Mouse (Mus musculus): ENCODE data around the gene Iqgap3. TPM values are rescaled to one million over a fixed set of nuclear protein-coding genes. Genes with fewer than 3 reads are reported as not detected.

Gene Iqgap3
- polyA plus RNA-seq, 1 experiment from 2014 or later: 4.5 TPM

- H3K36me3 ChIP-seq (ENCODE audit: control insufficient read depth, insufficient read depth, low read length): no peaks in the 10 kb centered on the region
- H3K4me1 ChIP-seq (replicated peaks; ENCODE audit: control insufficient read depth, insufficient read depth): peaks cover 45% of the 10 kb centered on the region
- peak overlapping the region; percentile 96 for H3K4me2 ChIP-seq (replicated peaks; ENCODE audit: low read depth)
- H3K27me3 ChIP-seq (ENCODE audit: control insufficient read depth, insufficient read depth, low read length): no peaks in the 10 kb centered on the region
- 17% methylated on average over 5 of the region's 5 CpGs for WGBS
- no peaks in the 10 kb centered on the region for H3K9me3 ChIP-seq (ENCODE audit: control insufficient read depth, low read length)
- H3K27ac ChIP-seq (replicated peaks): no peak overlapping the region; the same call in 1 of the 2 replicates
- H3K4me3 ChIP-seq (ENCODE audit: low read depth, low read length): peak overlapping the region; percentile 90
- ATAC-seq (ENCODE audit: low FRiP score, low TSS enrichment) (no peak), DNase-seq (ENCODE audit: low spot score) (peak; percentile 62)
- TF ChIP-seq CTCF (IDR thresholded peaks at IDR 0.05; ENCODE audit: low read depth): no peak
- TF ChIP-seq EP300 (optimal IDR thresholded peaks at IDR 0.05): no peak
- H3K9ac ChIP-seq (ENCODE audit: low read length): peak overlapping the region; percentile 48
Observed at GRCm38 (mm10) chr3:88143961-88144486, 62.3 kb downstream of the Iqgap3 start.

DNA sequence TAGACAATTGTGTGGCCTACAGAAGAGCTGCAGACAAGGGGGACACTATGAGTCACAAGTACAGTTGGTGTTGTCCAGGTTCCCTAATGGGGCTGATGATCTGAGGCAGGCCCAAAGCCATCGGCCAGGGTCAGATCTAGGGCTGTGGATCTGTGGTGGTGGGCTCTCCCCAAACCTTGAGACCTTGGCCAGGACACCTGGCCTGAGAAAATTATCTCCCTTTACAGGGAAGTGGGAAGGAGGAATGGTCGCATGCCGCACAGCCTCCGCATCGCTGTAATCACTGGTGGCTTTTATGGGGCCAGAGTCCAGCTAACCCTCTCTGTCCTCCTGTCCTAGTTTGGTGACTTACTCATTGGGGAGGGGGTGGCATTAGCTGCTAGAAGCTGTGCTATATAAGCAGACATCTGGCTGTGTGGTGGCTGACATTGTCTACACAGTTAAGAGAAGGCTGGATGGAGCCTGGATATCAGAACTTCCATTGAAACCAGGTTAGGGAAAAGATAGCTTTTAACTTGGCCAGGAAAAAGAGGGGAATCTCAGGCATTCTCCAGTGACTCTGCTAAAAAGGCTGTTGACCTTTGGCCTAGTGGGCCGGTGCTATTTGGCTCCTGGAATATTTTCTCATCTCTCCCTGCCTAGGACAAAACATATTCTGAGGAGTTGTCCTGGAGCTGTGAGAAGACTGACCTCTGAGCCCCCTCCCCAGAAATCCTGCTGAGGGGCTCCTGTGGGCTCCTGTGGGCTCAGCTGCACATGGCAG lies 63.1 kb downstream of the Iqgap3 start:
- peaks cover 48% of the 10 kb centered on the region for H3K4me1 ChIP-seq (replicated peaks; ENCODE audit: control insufficient read depth, insufficient read depth)
- 57% methylated on average over 6 of the region's 6 CpGs for WGBS
- H3K4me2 ChIP-seq (replicated peaks; ENCODE audit: low read depth): peak overlapping the region; percentile 96
- H3K4me3 ChIP-seq (ENCODE audit: low read depth, low read length): peak overlapping the region; percentile 90; the same call in 1 of the 2 replicates
- H3K9me3 ChIP-seq (ENCODE audit: control insufficient read depth, low read length): no peaks in the 10 kb centered on the region
- no peak for DNase-seq (ENCODE audit: low spot score)
- no peaks in the 10 kb centered on the region for H3K36me3 ChIP-seq (ENCODE audit: control insufficient read depth, insufficient read depth, low read length)
- no peak for ATAC-seq (ENCODE audit: low FRiP score, low TSS enrichment)
- TF ChIP-seq EP300 (optimal IDR thresholded peaks at IDR 0.05) (no peak), CTCF (IDR thresholded peaks at IDR 0.05; ENCODE audit: low read depth) (no peak)
- H3K9ac ChIP-seq (ENCODE audit: low read length): peak overlapping the region; percentile 48
- H3K27me3 ChIP-seq (ENCODE audit: control insufficient read depth, insufficient read depth, low read length): no peaks in the 10 kb centered on the region
- 0 out of 2 replicates have a peak overlapping the region, but pooled peaks have one; percentile 8 for H3K27ac ChIP-seq (replicated peaks)

DNA sequence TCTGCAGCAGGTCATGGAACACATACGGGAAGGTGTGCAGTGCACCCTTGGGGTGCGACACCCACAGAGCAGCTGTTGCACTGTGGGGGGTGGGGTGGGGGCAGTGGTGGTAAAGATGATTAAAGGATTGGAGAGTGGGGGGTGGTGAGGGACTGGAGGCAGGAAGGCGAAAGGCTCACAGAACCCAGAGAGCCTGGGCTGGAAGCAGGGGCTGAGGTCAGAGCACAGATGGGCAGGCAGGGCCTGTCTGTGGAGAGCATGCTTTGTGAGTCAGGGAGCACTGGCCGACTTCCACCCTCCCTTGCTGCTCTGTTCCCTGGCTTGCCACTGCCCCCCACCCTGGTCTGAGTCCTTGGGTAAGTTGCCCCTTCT lies 63.6 kb downstream of the Iqgap3 start:
- Histone ChIP-seq H3K9ac (ENCODE audit: low read length) (peak overlapping the region; percentile 48; the same call in 1 of the 2 replicates), H3K36me3 (ENCODE audit: control insufficient read depth, insufficient read depth, low read length) (no peaks in the 10 kb centered on the region), H3K4me1 (replicated peaks; ENCODE audit: control insufficient read depth, insufficient read depth) (peaks cover 50% of the 10 kb centered on the region), H3K27me3 (ENCODE audit: control insufficient read depth, insufficient read depth, low read length) (no peaks in the 10 kb centered on the region), H3K4me2 (replicated peaks; ENCODE audit: low read depth) (peak overlapping the region; percentile 96), H3K9me3 (ENCODE audit: control insufficient read depth, low read length) (no peaks in the 10 kb centered on the region), H3K4me3 (ENCODE audit: low read depth, low read length) (no peak overlapping the region), H3K27ac (replicated peaks) (peak overlapping the region; percentile 56)
- no peak for TF ChIP-seq CTCF (IDR thresholded peaks at IDR 0.05; ENCODE audit: low read depth)
- no peak for TF ChIP-seq EP300 (optimal IDR thresholded peaks at IDR 0.05)
- ATAC-seq (ENCODE audit: low FRiP score, low TSS enrichment) (no peak), DNase-seq (ENCODE audit: low spot score) (no peak)
- WGBS: 36% methylated on average over 4 of the region's 4 CpGs

DNA sequence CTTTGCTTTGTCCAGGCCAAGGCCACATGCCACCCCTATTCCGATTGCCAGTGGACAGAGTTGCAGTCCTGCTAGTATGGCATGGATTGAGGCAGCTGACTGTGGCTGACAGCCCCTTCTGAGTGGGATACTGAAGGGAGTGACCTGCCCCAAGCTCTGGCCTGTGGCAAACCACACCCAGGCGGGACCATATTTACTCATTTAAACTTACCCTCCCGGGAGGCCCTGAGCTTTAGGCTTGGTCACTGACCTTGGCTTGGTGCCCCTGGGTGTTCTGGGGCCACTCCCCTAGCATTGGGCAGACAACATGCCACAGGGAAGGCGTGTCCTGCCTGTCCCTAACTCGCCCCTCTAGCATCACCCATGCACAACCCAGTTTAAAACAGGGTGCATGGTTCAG lies 64.2 kb downstream of the Iqgap3 start:
- Histone ChIP-seq H3K4me3 (ENCODE audit: low read depth, low read length) (no peak overlapping the region; the same call in 1 of the 2 replicates), H3K4me1 (replicated peaks; ENCODE audit: control insufficient read depth, insufficient read depth) (peaks cover 46% of the 10 kb centered on the region), H3K9me3 (ENCODE audit: control insufficient read depth, low read length) (no peaks in the 10 kb centered on the region), H3K36me3 (ENCODE audit: control insufficient read depth, insufficient read depth, low read length) (no peaks in the 10 kb centered on the region), H3K4me2 (replicated peaks; ENCODE audit: low read depth) (peak overlapping the region; percentile 25; the same call in 1 of the 2 replicates), H3K9ac (ENCODE audit: low read length) (peak overlapping the region; percentile 27), H3K27me3 (ENCODE audit: control insufficient read depth, insufficient read depth, low read length) (no peaks in the 10 kb centered on the region), H3K27ac (replicated peaks) (peak overlapping the region; percentile 56)
- DNase-seq (ENCODE audit: low spot score) (peak; percentile 61), ATAC-seq (ENCODE audit: low FRiP score, low TSS enrichment) (no peak)
- WGBS: 35% methylated on average over 5 of the region's 5 CpGs
- TF ChIP-seq EP300 (optimal IDR thresholded peaks at IDR 0.05): no peak
- TF ChIP-seq CTCF (IDR thresholded peaks at IDR 0.05; ENCODE audit: low read depth): no peak

DNA sequence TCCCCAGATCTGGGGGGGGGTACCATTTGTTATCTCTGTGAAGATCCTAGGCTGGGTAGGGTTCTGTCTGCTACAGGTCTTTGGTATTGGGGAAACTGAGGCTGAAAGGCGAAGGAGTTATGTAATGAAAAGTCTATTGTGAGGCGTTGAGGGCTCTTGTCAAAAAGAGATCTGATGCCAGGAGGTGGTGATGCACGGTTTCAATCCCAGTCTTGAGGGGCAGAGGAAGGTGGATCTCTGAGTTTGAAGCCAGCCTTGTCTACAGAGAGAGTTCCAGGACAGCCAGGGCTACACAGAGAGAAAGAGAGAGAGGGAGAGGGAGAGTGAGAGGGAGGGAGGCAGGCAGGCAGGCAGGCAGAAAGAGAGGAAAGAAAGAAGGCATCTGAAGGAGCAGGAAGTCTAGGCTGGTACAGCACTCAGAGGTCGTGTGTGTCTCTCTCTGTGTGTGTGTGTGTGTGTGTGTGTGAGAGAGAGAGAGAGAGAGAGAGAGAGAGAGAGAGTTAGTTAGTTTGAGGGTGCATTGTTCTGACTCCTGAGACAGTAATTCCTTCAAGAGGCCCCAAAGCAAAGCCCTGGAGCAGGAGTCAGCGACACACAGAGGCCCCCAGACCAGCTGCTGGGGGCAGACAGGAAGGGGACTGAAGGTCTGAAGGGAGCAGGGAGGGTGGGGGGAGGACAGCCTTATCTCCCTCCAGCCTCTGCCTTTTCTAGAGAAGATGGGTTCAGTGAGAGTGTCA lies 64.8 kb downstream of the Iqgap3 start:
- Histone ChIP-seq H3K4me1 (replicated peaks; ENCODE audit: control insufficient read depth, insufficient read depth) (peaks cover 44% of the 10 kb centered on the region), H3K27me3 (ENCODE audit: control insufficient read depth, insufficient read depth, low read length) (no peaks in the 10 kb centered on the region), H3K4me2 (replicated peaks; ENCODE audit: low read depth) (peak overlapping the region; percentile 25; the same call in 1 of the 2 replicates), H3K27ac (replicated peaks) (no peak overlapping the region), H3K4me3 (ENCODE audit: low read depth, low read length) (no peak overlapping the region), H3K9ac (ENCODE audit: low read length) (0 out of 2 replicates have a peak overlapping the region, but pooled peaks have one; percentile 23), H3K9me3 (ENCODE audit: control insufficient read depth, low read length) (no peaks in the 10 kb centered on the region), H3K36me3 (ENCODE audit: control insufficient read depth, insufficient read depth, low read length) (no peaks in the 10 kb centered on the region)
- no peak for TF ChIP-seq CTCF (IDR thresholded peaks at IDR 0.05; ENCODE audit: low read depth)
- TF ChIP-seq EP300 (optimal IDR thresholded peaks at IDR 0.05): no peak
- ATAC-seq (ENCODE audit: low FRiP score, low TSS enrichment) (no peak), DNase-seq (ENCODE audit: low spot score) (no peak)
- WGBS: 35% methylated on average over 5 of the region's 5 CpGs

All from stomach, postnatal 0 days (tissue).